Mouse (Mus musculus): ENCODE data around the gene Rnaseh2a. TPM values are rescaled to one million over a fixed set of nuclear protein-coding genes. Genes with fewer than 3 reads are reported as not detected.

Gene Rnaseh2a
- total and polyA plus RNA-seq, 3 experiments: 105 to 109 TPM; not detected in 1

GRCm38 (mm10) chr8:84967532-84968304 lies 1.8 kb downstream of the Rnaseh2a start (continued):
- TF ChIP-seq MYB (IDR thresholded peaks at IDR 0.05; ENCODE audit: low read depth, low read length): peak; percentile 19; the same call in 1 of the 2 replicates

GRCm38 (mm10) chr8:84966603-84967002 lies 3.0 kb downstream of the Rnaseh2a start:
- TF ChIP-seq ZMIZ1 (IDR thresholded peaks at IDR 0.05; ENCODE audit: low read depth, low read length) (peak; percentile 49; the same call in 1 of the 2 replicates), NRF1 (IDR thresholded peaks at IDR 0.05; ENCODE audit: insufficient read depth, low read depth, low read length, poor library complexity, severe bottlenecking) (no peak), NELFE (IDR thresholded peaks at IDR 0.05; ENCODE audit: low read depth, low read length) (no peak), POLR2AphosphoS2 (IDR thresholded peaks at IDR 0.05; ENCODE audit: low read length) (no peak), MYC (IDR thresholded peaks at IDR 0.05; ENCODE audit: low read depth, low read length) (0 out of 2 replicates have a peak, but pooled peaks have one; percentile 21), UBTF (IDR thresholded peaks at IDR 0.05; ENCODE audit: borderline replicate concordance, insufficient read depth, low read depth, low read length) (no peak), CTCF (IDR thresholded peaks at IDR 0.05 in 2 of 3, conservative IDR thresholded peaks at IDR 0.05 in 1 of 3; ENCODE audit: control insufficient read depth in 1 of 3, insufficient read depth in 1 of 3, low read depth in 2 of 3, low read length in 3 of 3, poor library complexity in 1 of 3, severe bottlenecking in 1 of 3) (no peak), POLR2AphosphoS5 (IDR thresholded peaks at IDR 0.05; ENCODE audit: borderline replicate concordance, low read depth, low read length) (no peak), MAZ (IDR thresholded peaks at IDR 0.05; ENCODE audit: low read depth, low read length) (peak; percentile 46; the same call in 1 of the 2 replicates), ZKSCAN1 (IDR thresholded peaks at IDR 0.05; ENCODE audit: low read depth, low read length) (no peak), MEF2A (IDR thresholded peaks at IDR 0.05; ENCODE audit: extremely low read depth, insufficient replicate concordance, low read depth, low read length, poor library complexity, severe bottlenecking) (no peak), GATA1 (IDR thresholded peaks at IDR 0.05; ENCODE audit: low read depth, low read length) (0 out of 2 replicates have a peak, but pooled peaks have one; percentile 35), POLR2A (IDR thresholded peaks at IDR 0.05; ENCODE audit: control insufficient read depth in 1 of 2, insufficient read depth in 1 of 2, low read depth in 1 of 2, low read length in 2 of 2, poor library complexity in 1 of 2) (no peak), SIN3A (IDR thresholded peaks at IDR 0.05; ENCODE audit: low read length) (peak; percentile 89), RAD21 (IDR thresholded peaks at IDR 0.05; ENCODE audit: low read depth, low read length) (no peak), ZNF384 (IDR thresholded peaks at IDR 0.05; ENCODE audit: low read depth, low read length) (no peak), ELF1 (IDR thresholded peaks at IDR 0.05; ENCODE audit: low read depth, low read length) (peak; percentile 68), JUND (IDR thresholded peaks at IDR 0.05; ENCODE audit: low read depth, low read length) (no peak), TAL1 (IDR thresholded peaks at IDR 0.05; ENCODE audit: low read length) (peak; percentile 80), EP300 (IDR thresholded peaks at IDR 0.05; ENCODE audit: low read depth in 1 of 2, low read length in 2 of 2) (peak; percentile 67 to 74), TBP (IDR thresholded peaks at IDR 0.05; ENCODE audit: low read depth, low read length) (no peak), RCOR1 (IDR thresholded peaks at IDR 0.05; ENCODE audit: low read depth, low read length) (peak; percentile 61), GABPA (IDR thresholded peaks at IDR 0.05; ENCODE audit: low read depth, low read length) (no peak), CHD2 (IDR thresholded peaks at IDR 0.05; ENCODE audit: low read length) (peak; percentile 42; the same call in 1 of the 2 replicates), ZC3H11A (IDR thresholded peaks at IDR 0.05; ENCODE audit: low read depth, low read length) (no peak; the same call in 1 of the 2 replicates), ETS1 (IDR thresholded peaks at IDR 0.05; ENCODE audit: low read depth, low read length) (peak; percentile 96), MXI1 (IDR thresholded peaks at IDR 0.05; ENCODE audit: low read depth, low read length) (peak; percentile 61), SMC3 (IDR thresholded peaks at IDR 0.05; ENCODE audit: low read depth, low read length) (no peak), TCF12 (IDR thresholded peaks at IDR 0.05; ENCODE audit: low read depth, low read length) (peak; percentile 83), MAX (IDR thresholded peaks at IDR 0.05; ENCODE audit: low read length) (peak; percentile 28; the same call in 1 of the 2 replicates), E2F4 (IDR thresholded peaks at IDR 0.05; ENCODE audit: borderline replicate concordance, low read depth, low read length) (no peak), MAFK (IDR thresholded peaks at IDR 0.05; ENCODE audit: borderline replicate concordance, low read depth, low read length) (no peak), USF2 (IDR thresholded peaks at IDR 0.05; ENCODE audit: borderline replicate concordance in 1 of 2, insufficient read depth in 1 of 2, low read depth in 1 of 2, low read length in 2 of 2) (no peak)
- peaks cover 1 to 24% of the 10 kb centered on the region in 2 experiments for H3K36me3 ChIP-seq (ENCODE audit: control insufficient read depth in 1 of 2, insufficient read depth in 2 of 2, low read length in 2 of 2)
- H3K27ac ChIP-seq (ENCODE audit: control insufficient read depth, low read depth, low read length): peak overlapping the region; percentile 64
- H3K79me2 ChIP-seq (ENCODE audit: control insufficient read depth, insufficient read depth, low read length, poor library complexity): peaks cover 19% of the 10 kb centered on the region
- H3K27me3 ChIP-seq (ENCODE audit: control insufficient read depth in 1 of 2, insufficient read depth in 2 of 2, low read length in 2 of 2): no peaks in the 10 kb centered on the region
- H3K4me1 ChIP-seq (ENCODE audit: control insufficient read depth in 1 of 2, insufficient read depth in 2 of 2, low read length in 2 of 2): peaks cover 5 to 32% of the 10 kb centered on the region in 2 experiments
- DNase-seq (ENCODE audit: low read depth, low spot score): peak; percentile 78
- H3K9ac ChIP-seq (ENCODE audit: control insufficient read depth, low read depth, low read length, poor library complexity, severe bottlenecking): peak overlapping the region; percentile 47
- no peaks in the 10 kb centered on the region for H3K9me3 ChIP-seq (replicated peaks; ENCODE audit: insufficient read depth, low read length)
- peak overlapping the region; percentile 25 to 30 for H3K4me3 ChIP-seq (ENCODE audit: control insufficient read depth in 1 of 2, insufficient read depth in 1 of 2, low read depth in 2 of 2, low read length in 2 of 2)

All from MEL (cell line).